Mouse (Mus musculus): ENCODE measurements around the gene Usp48. TPM values are rescaled to one million over a fixed set of nuclear protein-coding genes. Genes with fewer than 3 reads are reported as not detected.
A peak's percentile ranks its signal among the peaks of the same experiment; 100 is the strongest.

Usp48 gene
- total RNA-seq, 2 experiments from 2014 or later: 76.3 to 151 TPM

- ATAC-seq (replicated peaks; ENCODE audit: poor library complexity, severe bottlenecking): no peak
These were observed 13.5 kb downstream of the Usp48 start for GRCm38 (mm10) chr4:137607023-137607422.

- ATAC-seq (replicated peaks; ENCODE audit: poor library complexity, severe bottlenecking): 0 out of 2 replicates have a peak, but pooled peaks have one; percentile 3
These were observed 15.7 kb downstream of the Usp48 start for GRCm38 (mm10) chr4:137609281-137609680.

GRCm38 (mm10) chr4:137609702-137610101 is 16.1 kb downstream of the Usp48 start:
- peak; percentile 83 for ATAC-seq (replicated peaks; ENCODE audit: poor library complexity, severe bottlenecking)

GRCm38 (mm10) chr4:137610256-137610655 is 16.7 kb downstream of the Usp48 start:
- peak; percentile 48 for ATAC-seq (replicated peaks; ENCODE audit: poor library complexity, severe bottlenecking)

- ATAC-seq (replicated peaks; ENCODE audit: poor library complexity, severe bottlenecking): no peak
These were observed 29.3 kb downstream of the Usp48 start for GRCm38 (mm10) chr4:137622847-137623246.

GRCm38 (mm10) chr4:137627476-137628235 is 34.1 kb downstream of the Usp48 start:
- no peak for ATAC-seq (replicated peaks; ENCODE audit: poor library complexity, severe bottlenecking)

GRCm38 (mm10) chr4:137628400-137628799 is 34.8 kb downstream of the Usp48 start:
- ATAC-seq (replicated peaks; ENCODE audit: poor library complexity, severe bottlenecking): no peak

- ATAC-seq (replicated peaks; ENCODE audit: poor library complexity, severe bottlenecking): no peak
These were observed 35.8 kb downstream of the Usp48 start for GRCm38 (mm10) chr4:137629354-137629753.

GRCm38 (mm10) chr4:137630153-137630552 is 36.6 kb downstream of the Usp48 start:
- ATAC-seq (replicated peaks; ENCODE audit: poor library complexity, severe bottlenecking): no peak

- no peak for ATAC-seq (replicated peaks; ENCODE audit: poor library complexity, severe bottlenecking)
These were observed 38.0 kb downstream of the Usp48 start for GRCm38 (mm10) chr4:137631596-137631995.

GRCm38 (mm10) chr4:137633394-137633793 is 39.8 kb downstream of the Usp48 start:
- peak; percentile 98 for ATAC-seq (replicated peaks; ENCODE audit: poor library complexity, severe bottlenecking)

GRCm38 (mm10) chr4:137636597-137636996 is 43.0 kb downstream of the Usp48 start:
- no peak for ATAC-seq (replicated peaks; ENCODE audit: poor library complexity, severe bottlenecking)

GRCm38 (mm10) chr4:137641556-137641955 is 48.0 kb downstream of the Usp48 start:
- 0 out of 2 replicates have a peak, but pooled peaks have one; percentile 17 for ATAC-seq (replicated peaks; ENCODE audit: poor library complexity, severe bottlenecking)

- ATAC-seq (replicated peaks; ENCODE audit: poor library complexity, severe bottlenecking): no peak
These were observed 48.5 kb downstream of the Usp48 start for GRCm38 (mm10) chr4:137642101-137642500.

- ATAC-seq (replicated peaks; ENCODE audit: poor library complexity, severe bottlenecking): no peak
These were observed 49.9 kb downstream of the Usp48 start for GRCm38 (mm10) chr4:137643459-137643858.

GRCm38 (mm10) chr4:137646262-137646661 is 52.7 kb downstream of the Usp48 start:
- no peak for ATAC-seq (replicated peaks; ENCODE audit: poor library complexity, severe bottlenecking)

- no peak for ATAC-seq (replicated peaks; ENCODE audit: poor library complexity, severe bottlenecking)
These were observed 54.1 kb downstream of the Usp48 start for GRCm38 (mm10) chr4:137647648-137648047.

- no peak for ATAC-seq (replicated peaks; ENCODE audit: poor library complexity, severe bottlenecking)
These were observed 54.7 kb downstream of the Usp48 start for GRCm38 (mm10) chr4:137648230-137648629.

- no peak for ATAC-seq (replicated peaks; ENCODE audit: poor library complexity, severe bottlenecking)
These were observed 57.4 kb downstream of the Usp48 start for GRCm38 (mm10) chr4:137650912-137651311.

GRCm38 (mm10) chr4:137652835-137653346 is 59.3 kb downstream of the Usp48 start:
- no peak for ATAC-seq (replicated peaks; ENCODE audit: poor library complexity, severe bottlenecking)

- no peak for ATAC-seq (replicated peaks; ENCODE audit: poor library complexity, severe bottlenecking)
These were observed 61.9 kb downstream of the Usp48 start for GRCm38 (mm10) chr4:137655241-137656031.
